Mouse (Mus musculus) adrenal gland, postnatal 36 days (tissue): ENCODE results near the gene Jund. TPM values are rescaled to one million over a fixed set of nuclear protein-coding genes. Genes with fewer than 3 reads are reported as not detected.

ENCODE experiments used
- total RNA-seq, 2 experiments: library from RNA; stranded (reverse); gene quantifications; 2 replicates each; pipeline ENCODE4 v1.2.3; 2021

Gene Jund
- total RNA-seq, 2 experiments from 2014 or later = 219 to 227 TPM

Other genes with a start within 250 kb of the Jund start
- gene Klhl26, start 222.0 kb upstream of the Jund start, total RNA-seq = 10 to 100 TPM; 23.6 to 24.4 TPM
- gene Tmem59l, start 211.6 kb upstream of the Jund start, total RNA-seq = 10 to 100 TPM in 1 of 2 experiments, 1 to 10 TPM in 1; 9.5 to 11.3 TPM
- gene Crlf1, start 205.8 kb upstream of the Jund start, total RNA-seq = under 1 TPM; 0.23 to 0.95 TPM
- gene Rex1bd, start 192.2 kb upstream of the Jund start, total RNA-seq = 100 to 1,000 TPM; 144 to 154 TPM
- gene Uba52, start 188.1 kb upstream of the Jund start, total RNA-seq = 1,000 to 10,000 TPM; 1,515 to 1,560 TPM
- gene Fkbp8, start 171.2 kb upstream of the Jund start, total RNA-seq = 100 to 1,000 TPM; 265 to 329 TPM
- gene Kxd1, start 171.0 kb upstream of the Jund start, total RNA-seq = 10 to 100 TPM; 63.2 to 89.1 TPM
- gene Ell, start 159.5 kb upstream of the Jund start, total RNA-seq = 10 to 100 TPM; 22.3 to 25.3 TPM
- gene Isyna1, start 104.6 kb upstream of the Jund start, total RNA-seq = 100 to 1,000 TPM in 1 of 2 experiments, 10 to 100 TPM in 1; 98.7 to 260 TPM
- gene Ssbp4, start 90.1 kb upstream of the Jund start, total RNA-seq = 100 to 1,000 TPM in 1 of 2 experiments, 10 to 100 TPM in 1; 89.7 to 103 TPM
- 1 to 10 TPM; 2.1 to 2.6 TPM for gene Lrrc25, start 82.8 kb upstream of the Jund start, total RNA-seq
- gene Gdf15, start 66.5 kb upstream of the Jund start, total RNA-seq = 1 to 10 TPM; 5.0 to 6.0 TPM
- 100 to 1,000 TPM; 138 to 139 TPM for gene Pgpep1, start 38.6 kb upstream of the Jund start, total RNA-seq
- gene Lsm4, start 25.7 kb upstream of the Jund start, total RNA-seq = 10 to 100 TPM; 74.3 to 84.4 TPM
- not detected for gene Iqcn, start 4.5 kb downstream of the Jund start, total RNA-seq
- gene Gm3336, start 19.6 kb downstream of the Jund start, total RNA-seq = not detected
- gene Pde4c, start 24.8 kb downstream of the Jund start, total RNA-seq = 1 to 10 TPM in 1 of 2 experiments, under 1 TPM in 1; 0.33 to 1.2 TPM
- 10 to 100 TPM; 68.6 to 78.2 TPM for gene Rab3a, start 55.7 kb downstream of the Jund start, total RNA-seq
- gene Mpv17l2, start 62.0 kb downstream of the Jund start, total RNA-seq = 100 to 1,000 TPM; 119 to 155 TPM
- gene Pik3r2, start 77.8 kb downstream of the Jund start, total RNA-seq = 10 to 100 TPM; 35.6 to 51.5 TPM
- 10 to 100 TPM; 16.8 to 19.0 TPM for gene Mast3, start 106.1 kb downstream of the Jund start, total RNA-seq
- not detected for gene Il12rb1, start 109.5 kb downstream of the Jund start, total RNA-seq
- gene Arrdc2, start 140.8 kb downstream of the Jund start, total RNA-seq = 10 to 100 TPM in 1 of 2 experiments, 1 to 10 TPM in 1; 6.9 to 10.5 TPM
- 1 to 10 TPM; 2.3 to 4.0 TPM for gene Kcnn1, start 164.3 kb downstream of the Jund start, total RNA-seq
- gene Ccdc124, start 175.0 kb downstream of the Jund start, total RNA-seq = 10 to 100 TPM; 54.7 to 57.2 TPM
- not detected for gene Slc5a5, start 193.8 kb downstream of the Jund start, total RNA-seq
- 1,000 to 10,000 TPM; 1,312 to 1,373 TPM for gene Rpl18a, start 198.5 kb downstream of the Jund start, total RNA-seq
- 10 to 100 TPM; 25.6 to 42.0 TPM for gene Map1s, start 207.0 kb downstream of the Jund start, total RNA-seq